Mouse (Mus musculus) kidney, adult 2 months (tissue): ENCODE results near the gene Tmem200b. TPM values are rescaled to one million over a fixed set of nuclear protein-coding genes. Genes with fewer than 3 reads are reported as not detected.

Experiments used
- DNase-seq: peaks from one replicate; pipeline ENCODE4 v3.0.0; 2021
- H3K27ac ChIP-seq: fragments of 200-500 bp; 2 replicates; pipeline ENCODE4 v1.5.1; 2012; ENCODE audit warnings: low read depth, low read length, control low read depth, inconsistent platforms; ENCODE audit not compliant: insufficient read depth
- H3K27me3 ChIP-seq: fragments of 200-500 bp; replicated peaks from 2 replicates; pipeline ENCODE4 v1.6.1; 2012; ENCODE audit warnings: mild to moderate bottlenecking, moderate library complexity, low read length, inconsistent platforms; ENCODE audit not compliant: control insufficient read depth, insufficient read depth
- H3K36me3 ChIP-seq: fragments of 200-500 bp; 2 replicates; pipeline ENCODE4 v1.6.1; 2012; ENCODE audit warnings: mild to moderate bottlenecking, moderate library complexity, low read length, inconsistent platforms; ENCODE audit not compliant: control insufficient read depth, insufficient read depth
- H3K4me1 ChIP-seq: fragments of 200-500 bp; 2 replicates; pipeline ENCODE4 v1.6.1; 2011; ENCODE audit warnings: low read length; ENCODE audit not compliant: control insufficient read depth, insufficient read depth
- H3K4me3 ChIP-seq: fragments of 200-500 bp; 2 replicates; pipeline ENCODE4 v1.5.1; 2011; ENCODE audit warnings: mild to moderate bottlenecking, low read depth, low read length, control low read depth; ENCODE audit not compliant: insufficient read depth
- CTCF ChIP-seq: fragments of 200-500 bp; conservative IDR thresholded peaks from 2 replicates; pipeline ENCODE4 v1.5.1; 2011; ENCODE audit warnings: low read depth, mild to moderate bottlenecking, control low read depth, low read length, moderate library complexity, mixed read lengths; ENCODE audit not compliant: insufficient read depth, insufficient read length
- POLR2A ChIP-seq: fragments of 200-500 bp; IDR thresholded peaks from one replicate; pipeline ENCODE4 v1.6.1; 2011; ENCODE audit warnings: low read depth, low read length, control low read depth
- WGBS: fragments of 180-500 bp; shearing (Covaris S2); methylation state at CpG from one replicate; pipeline ENCODE4 v1.1.7; 2018; 5-methylcytosine and 5-hydroxymethylcytosine counted together
- polyA plus RNA-seq: library from polyadenylated mRNA; depleted of rRNA; stranded (reverse); fragments of >200 nt; gene quantifications from 2 replicates; pipeline ENCODE4 v1.2.3, GENCODE M21; 2012

Tmem200b gene
- polyA plus RNA-seq, 1 experiment: 11.3 TPM

DNA sequence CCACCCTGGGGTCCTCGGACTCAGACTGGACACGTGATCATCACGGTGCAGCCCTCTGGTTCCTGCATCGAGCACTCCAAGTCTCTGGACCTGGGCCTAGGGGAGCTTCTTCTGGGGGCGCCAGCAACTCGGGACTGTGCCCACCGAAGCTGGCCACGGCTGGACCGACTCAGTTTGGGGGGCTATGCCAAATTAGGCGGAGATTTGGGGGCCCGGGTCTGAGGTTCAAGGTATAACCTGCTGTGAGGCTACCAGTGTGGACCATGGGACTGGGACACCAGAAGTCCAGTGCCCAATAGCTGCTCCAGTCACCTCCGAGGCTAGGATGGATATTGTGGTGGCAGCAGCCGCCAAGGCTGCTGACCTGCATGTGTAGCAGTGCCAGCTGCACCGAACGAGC is 833 bp downstream of the Tmem200b start:
- H3K4me1 ChIP-seq: peaks cover 10% of the 10 kb centered on the region
- peak overlapping the region; percentile 64; the same call in 1 of the 2 replicates for H3K4me3 ChIP-seq
- no peak overlapping the region for H3K27ac ChIP-seq
- 62% methylated on average over 15 of the region's 15 CpGs for WGBS
- H3K27me3 ChIP-seq: no peaks in the 10 kb centered on the region
- TF ChIP-seq CTCF: no peak
- no peak for TF ChIP-seq POLR2A
- DNase-seq: no peak
- H3K36me3 ChIP-seq: peaks cover 2% of the 10 kb centered on the region; the same call in 1 of the 2 replicates

- TF ChIP-seq CTCF: no peak
- no peak for TF ChIP-seq POLR2A
- H3K4me1 ChIP-seq: peaks cover 6% of the 10 kb centered on the region; the same call in 1 of the 2 replicates
- no peaks in the 10 kb centered on the region for H3K27me3 ChIP-seq
- peak; percentile 94 for DNase-seq
- H3K27ac ChIP-seq: no peak overlapping the region
- 51% methylated on average over 6 of the region's 6 CpGs for WGBS
- peaks cover 3% of the 10 kb centered on the region for H3K36me3 ChIP-seq
- no peak overlapping the region for H3K4me3 ChIP-seq
Observed at GRCm38 (mm10) chr4:131924096-131924810, 2.7 kb downstream of the Tmem200b start.

- H3K36me3 ChIP-seq: peaks cover 3% of the 10 kb centered on the region
- no peaks in the 10 kb centered on the region for H3K4me1 ChIP-seq
- no peaks in the 10 kb centered on the region for H3K27me3 ChIP-seq
- peak overlapping the region; percentile 31; the same call in 1 of the 2 replicates for H3K27ac ChIP-seq
- DNase-seq: peak; percentile 47
- WGBS: 65% methylated on average over 6 of the region's 6 CpGs
- H3K4me3 ChIP-seq: no peak overlapping the region
- TF ChIP-seq CTCF: no peak
- TF ChIP-seq POLR2A: no peak
Observed at GRCm38 (mm10) chr4:131929146-131929545, 7.6 kb downstream of the Tmem200b start.

DNA sequence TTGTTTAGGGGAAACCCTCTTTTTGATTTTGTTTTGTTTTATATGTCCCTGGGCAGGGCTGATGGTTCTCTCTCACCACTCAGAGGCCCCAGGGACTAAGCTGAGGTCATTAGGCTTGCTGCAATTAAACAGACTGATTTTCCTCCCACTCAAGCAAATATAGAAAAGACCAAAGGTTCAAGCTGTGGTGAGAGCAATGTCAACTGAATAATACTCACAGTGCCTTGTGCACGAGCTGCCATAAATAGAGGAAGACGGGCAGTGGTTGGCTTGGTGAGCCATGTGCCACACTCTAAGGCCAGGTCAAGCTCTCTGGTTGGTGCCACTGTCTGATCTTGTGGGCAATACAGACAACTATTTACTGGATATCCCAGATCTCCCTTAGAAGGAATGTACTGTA is 17.9 kb downstream of the Tmem200b start:
- Histone ChIP-seq H3K4me3 (no peak overlapping the region), H3K27me3 (no peaks in the 10 kb centered on the region), H3K36me3 (peaks cover 2% of the 10 kb centered on the region), H3K4me1 (no peaks in the 10 kb centered on the region), H3K27ac (no peak overlapping the region)
- WGBS: 63% methylated on average over 2 of the region's 2 CpGs
- TF ChIP-seq POLR2A: no peak
- DNase-seq: no peak

DNA sequence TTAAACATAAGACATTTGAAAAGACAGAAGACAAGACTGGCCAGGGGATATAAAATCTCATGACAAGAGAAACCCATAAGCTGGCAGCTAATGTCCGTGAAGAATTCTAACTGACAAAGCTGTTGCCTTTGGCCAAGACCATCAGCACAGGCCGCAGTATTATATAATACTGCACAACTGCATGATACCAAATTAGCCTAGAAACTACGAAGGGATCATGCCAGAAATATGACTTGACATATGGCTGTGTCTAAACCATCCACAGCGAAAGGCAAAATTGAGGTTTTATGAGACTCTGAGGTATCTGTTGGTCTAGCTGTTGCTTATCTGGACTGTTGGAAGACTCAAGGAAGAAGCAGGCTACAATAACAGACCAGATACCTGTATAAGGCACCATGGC is 19.3 kb downstream of the Tmem200b start:
- DNase-seq: no peak
- TF ChIP-seq CTCF (no peak), POLR2A (no peak)
- H3K4me1 ChIP-seq: no peaks in the 10 kb centered on the region
- 94% methylated on average over 4 of the region's 4 CpGs for WGBS
- peaks cover 2% of the 10 kb centered on the region for H3K36me3 ChIP-seq
- no peak overlapping the region for H3K27ac ChIP-seq
- no peak overlapping the region for H3K4me3 ChIP-seq
- H3K27me3 ChIP-seq: no peaks in the 10 kb centered on the region

GRCm38 (mm10) chr4:131947848-131948247 is 26.3 kb downstream of the Tmem200b start:
- Histone ChIP-seq H3K4me3 (no peak overlapping the region), H3K27ac (0 out of 2 replicates have a peak overlapping the region, but pooled peaks have one; percentile 25), H3K27me3 (no peaks in the 10 kb centered on the region), H3K36me3 (no peaks in the 10 kb centered on the region), H3K4me1 (no peaks in the 10 kb centered on the region)
- DNase-seq: peak; percentile 27
- TF ChIP-seq POLR2A (no peak), CTCF (no peak)
- WGBS: 69% methylated on average over 11 of the region's 11 CpGs

- Histone ChIP-seq H3K27ac (0 out of 2 replicates have a peak overlapping the region, but pooled peaks have one; percentile 52), H3K36me3 (peaks cover 4% of the 10 kb centered on the region), H3K4me3 (no peak overlapping the region), H3K27me3 (no peaks in the 10 kb centered on the region), H3K4me1 (no peaks in the 10 kb centered on the region)
- 57% methylated on average over 5 of the region's 5 CpGs for WGBS
- DNase-seq: no peak
- TF ChIP-seq CTCF (no peak), POLR2A (no peak)
Observed at GRCm38 (mm10) chr4:131949903-131950302, 28.3 kb downstream of the Tmem200b start.
